Comparison of ENCODE assay signal across 15 mouse cellular contexts in the genomic region with DNA sequence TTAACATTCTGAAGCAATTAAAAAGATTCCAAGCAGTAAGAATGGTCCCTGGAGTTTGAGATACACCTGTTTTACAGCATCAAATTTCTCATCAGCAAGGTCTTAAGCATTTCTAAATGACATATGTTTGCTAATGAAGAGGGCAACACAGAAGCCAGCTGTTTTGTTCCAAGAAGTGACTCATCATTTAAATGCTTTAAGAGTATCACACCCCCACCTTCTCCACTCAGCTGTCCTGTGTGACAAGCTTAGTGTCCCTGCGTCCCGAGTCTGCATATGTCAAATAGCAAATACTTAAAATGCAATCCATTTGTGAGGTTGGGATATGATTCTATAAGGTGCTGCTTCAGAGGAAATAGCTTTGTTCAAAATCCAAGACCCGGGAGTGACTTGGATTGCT.
"Had no signal": no experiment of that assay in that cellular context is flagged by ENCODE, and none has a peak within 500 bp of the region (broad histone marks: within the 10 kb centered on the region; RNA-seq: fewer than 3 reads in every experiment).

No protein-coding gene starts in this region.

- H3K4me1 ChIP-seq: liver, embryonic 13.5 days; midbrain, embryonic 12.5 days; neural tube, embryonic 13.5 days had no signal

- H3K4me2 ChIP-seq: liver, embryonic 13.5 days; midbrain, embryonic 12.5 days; neural tube, embryonic 13.5 days had no signal

- H3K4me3 ChIP-seq: left cerebral cortex, adult 2 months; liver, embryonic 13.5 days; midbrain, embryonic 12.5 days; neural tube, embryonic 13.5 days had no signal

- H3K36me3 ChIP-seq: liver, embryonic 13.5 days; midbrain, embryonic 12.5 days; neural tube, embryonic 13.5 days had no signal

- H3K27me3 ChIP-seq: liver, embryonic 13.5 days; midbrain, embryonic 12.5 days; neural tube, embryonic 13.5 days had no signal

- H3K27ac ChIP-seq: kidney, postnatal 0 days; left cerebral cortex, adult 2 months; liver, embryonic 13.5 days; midbrain, embryonic 12.5 days; neural tube, embryonic 13.5 days had no signal

- H3K9ac ChIP-seq: liver, embryonic 13.5 days; midbrain, embryonic 12.5 days; neural tube, embryonic 13.5 days had no signal

- DNase-seq: kidney, adult 2 months; kidney, postnatal 36 days; layer of hippocampus, postnatal 36 days; liver, embryonic 13.5 days; lung, adult 2 months; lung, postnatal 14 days; lung, postnatal 4 days; retina, postnatal 1 day; thymus, adult 2 months; thymus, postnatal 14 days; thymus, postnatal 4 days had no signal

- H3K9me3 ChIP-seq: midbrain, embryonic 12.5 days; neural tube, embryonic 13.5 days had no signal
